Mouse (Mus musculus) limb, embryonic 15.5 days (tissue): ENCODE measurements around the gene Dph2. TPM values are rescaled to one million over a fixed set of nuclear protein-coding genes. Genes with fewer than 3 reads are reported as not detected.

Experiments used
- ATAC-seq: fragments of 200-750 bp; cut with Nextera tagmentation; 2 replicates; pipeline ENCODE4 v1.8.0; 2017; ENCODE audit warnings: low read depth, moderate TSS enrichment; ENCODE audit not compliant: insufficient number of reproducible peaks, low FRiP score, low TSS enrichment
- H3K27ac ChIP-seq: fragments of 300-500 bp; sonication (generic); 2 replicates; pipeline ENCODE4 v1.5.1; 2015; ENCODE audit warnings: moderate library complexity, mild to moderate bottlenecking, inconsistent platforms
- H3K27me3 ChIP-seq: fragments of 300-500 bp; sonication (generic); 2 replicates; pipeline ENCODE4 v1.6.1; 2015; ENCODE audit warnings: inconsistent platforms
- H3K36me3 ChIP-seq: fragments of 300-500 bp; sonication (generic); 2 replicates; pipeline ENCODE4 v1.6.1; 2015; ENCODE audit warnings: inconsistent platforms
- H3K4me1 ChIP-seq: fragments of 300-500 bp; sonication (generic); 2 replicates; pipeline ENCODE4 v1.6.1; 2015; ENCODE audit warnings: inconsistent platforms
- H3K4me2 ChIP-seq: fragments of 300-500 bp; sonication (generic); 2 replicates; pipeline ENCODE4 v1.6.1; 2015; ENCODE audit warnings: mild to moderate bottlenecking, inconsistent platforms
- H3K4me3 ChIP-seq: fragments of 300-500 bp; sonication (generic); 2 replicates; pipeline ENCODE4 v1.5.1; 2015; ENCODE audit warnings: mild to moderate bottlenecking, inconsistent platforms
- H3K9ac ChIP-seq: fragments of 300-500 bp; sonication (generic); 2 replicates; pipeline ENCODE4 v1.6.1; 2015; ENCODE audit warnings: inconsistent platforms
- H3K9me3 ChIP-seq: fragments of 300-500 bp; sonication (generic); 2 replicates; pipeline ENCODE4 v1.6.1; 2016; ENCODE audit warnings: inconsistent platforms
- WGBS: fragments of 180-500 bp; shearing (Covaris S2); methylation state at CpG from one replicate; pipeline ENCODE4 v1.1.7; 2015; 5-methylcytosine and 5-hydroxymethylcytosine counted together
- polyA plus RNA-seq: library from polyadenylated mRNA; unstranded; fragments of >200 nt; fragmentation: Nextera tagmentation; extraction: Ambion mirVana; gene quantifications from 2 replicates; pipeline ENCODE4 v1.2.1, GENCODE M21; 2015

The Dph2 gene
- polyA plus RNA-seq, 1 experiment from 2014 or later, result 16.2 TPM

DNA sequence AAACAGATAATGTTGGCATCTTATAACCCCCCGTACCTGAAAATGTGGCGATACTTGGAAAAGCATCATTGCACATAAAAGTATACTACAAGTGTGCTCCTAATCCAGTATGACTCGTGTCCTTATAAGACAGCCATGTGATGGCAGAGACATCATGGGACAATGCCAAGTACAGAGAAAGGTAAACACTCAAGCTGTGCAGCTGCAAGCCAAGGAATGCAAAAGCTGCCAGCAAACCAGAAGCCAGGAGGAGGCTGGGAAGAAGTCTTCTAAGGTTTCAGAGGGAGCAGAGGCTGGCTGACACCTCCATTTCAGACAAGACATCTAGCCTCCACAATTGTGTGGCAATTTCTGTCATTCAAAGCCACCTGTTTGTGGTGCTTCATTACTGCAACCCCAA, 14.4 kb upstream of the Dph2 start:
- H3K4me2 ChIP-seq, result no peak overlapping the region
- H3K36me3 ChIP-seq, result peaks cover 60% of the 10 kb centered on the region
- no peak overlapping the region for H3K4me3 ChIP-seq
- H3K27me3 ChIP-seq, result no peaks in the 10 kb centered on the region
- H3K27ac ChIP-seq, result no peak overlapping the region
- ATAC-seq, result no peak
- no peaks in the 10 kb centered on the region for H3K9me3 ChIP-seq
- 88% methylated on average over 3 of the region's 3 CpGs for WGBS
- no peak overlapping the region for H3K9ac ChIP-seq
- H3K4me1 ChIP-seq, result peaks cover 5% of the 10 kb centered on the region; the same call in 1 of the 2 replicates

- WGBS, result 86% methylated on average over 8 of the region's 8 CpGs
- H3K9ac ChIP-seq, result no peak overlapping the region
- H3K4me3 ChIP-seq, result no peak overlapping the region
- ATAC-seq, result no peak
- H3K27ac ChIP-seq, result no peak overlapping the region
- H3K4me1 ChIP-seq, result peaks cover 5% of the 10 kb centered on the region; the same call in 1 of the 2 replicates
- no peak overlapping the region for H3K4me2 ChIP-seq
- H3K36me3 ChIP-seq, result peaks cover 70% of the 10 kb centered on the region
- H3K27me3 ChIP-seq, result no peaks in the 10 kb centered on the region
- H3K9me3 ChIP-seq, result no peaks in the 10 kb centered on the region
Measured at GRCm38 (mm10) chr4:117904761-117905160, 12.9 kb upstream of the Dph2 start.

- no peaks in the 10 kb centered on the region for H3K27me3 ChIP-seq
- ATAC-seq, result no peak
- no peak overlapping the region for H3K4me3 ChIP-seq
- no peaks in the 10 kb centered on the region for H3K9me3 ChIP-seq
- H3K9ac ChIP-seq, result no peak overlapping the region
- no peak overlapping the region for H3K27ac ChIP-seq
- H3K4me2 ChIP-seq, result no peak overlapping the region
- peaks cover 76% of the 10 kb centered on the region for H3K36me3 ChIP-seq
- WGBS, result 93% methylated on average over 10 of the region's 10 CpGs
- H3K4me1 ChIP-seq, result peaks cover 2% of the 10 kb centered on the region; the same call in 1 of the 2 replicates
Measured at GRCm38 (mm10) chr4:117904094-117904493, 12.3 kb upstream of the Dph2 start.

GRCm38 (mm10) chr4:117898111-117898510, 6.3 kb upstream of the Dph2 start:
- Histone ChIP-seq H3K9ac (no peak overlapping the region), H3K4me3 (no peak overlapping the region), H3K27ac (no peak overlapping the region), H3K36me3 (peaks cover 93% of the 10 kb centered on the region), H3K4me2 (no peak overlapping the region), H3K27me3 (no peaks in the 10 kb centered on the region), H3K4me1 (no peaks in the 10 kb centered on the region), H3K9me3 (no peaks in the 10 kb centered on the region)
- ATAC-seq, result no peak
- WGBS, result 78% methylated on average over 3 of the region's 3 CpGs

GRCm38 (mm10) chr4:117896031-117896430, 4.2 kb upstream of the Dph2 start:
- H3K9me3 ChIP-seq, result no peaks in the 10 kb centered on the region
- no peak overlapping the region for H3K4me3 ChIP-seq
- H3K9ac ChIP-seq, result no peak overlapping the region
- H3K36me3 ChIP-seq, result peaks cover 72% of the 10 kb centered on the region
- peaks cover 9% of the 10 kb centered on the region for H3K4me1 ChIP-seq
- ATAC-seq, result no peak
- H3K4me2 ChIP-seq, result no peak overlapping the region
- WGBS, result 92% methylated on average over 6 of the region's 6 CpGs
- no peak overlapping the region for H3K27ac ChIP-seq
- H3K27me3 ChIP-seq, result no peaks in the 10 kb centered on the region

DNA sequence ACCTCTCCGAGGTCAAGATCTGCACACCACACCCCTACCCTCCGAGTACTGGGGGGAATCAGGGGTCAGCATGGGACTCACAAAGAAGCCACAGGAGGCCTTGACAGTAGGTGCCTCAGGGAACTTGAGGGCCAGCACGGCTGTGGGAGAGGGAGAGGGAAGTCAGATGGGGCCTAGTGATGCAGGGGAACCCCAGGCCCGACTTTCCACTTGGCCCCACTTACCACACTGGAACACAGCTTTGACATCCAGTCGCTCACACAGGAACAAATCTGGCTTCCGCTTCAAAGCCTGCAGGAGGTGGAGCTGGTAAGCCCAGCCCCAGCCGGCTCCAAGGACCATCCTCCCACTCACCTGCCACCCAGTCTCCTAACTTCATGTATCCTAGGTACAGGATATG, 3.5 kb upstream of the Dph2 start:
- Histone ChIP-seq H3K4me3 (no peak overlapping the region), H3K4me2 (no peak overlapping the region), H3K36me3 (peaks cover 65% of the 10 kb centered on the region), H3K4me1 (peaks cover 14% of the 10 kb centered on the region), H3K27me3 (no peaks in the 10 kb centered on the region), H3K9me3 (no peaks in the 10 kb centered on the region), H3K27ac (no peak overlapping the region), H3K9ac (no peak overlapping the region)
- ATAC-seq, result no peak
- WGBS, result 79% methylated on average over 7 of the region's 7 CpGs

- no peaks in the 10 kb centered on the region for H3K9me3 ChIP-seq
- peaks cover 59% of the 10 kb centered on the region for H3K36me3 ChIP-seq
- H3K27ac ChIP-seq, result no peak overlapping the region
- no peak for ATAC-seq
- H3K4me3 ChIP-seq, result no peak overlapping the region
- H3K4me2 ChIP-seq, result no peak overlapping the region
- H3K27me3 ChIP-seq, result no peaks in the 10 kb centered on the region
- H3K4me1 ChIP-seq, result peaks cover 14% of the 10 kb centered on the region
- no peak overlapping the region for H3K9ac ChIP-seq
- 88% methylated on average over 8 of the region's 8 CpGs for WGBS
Measured at GRCm38 (mm10) chr4:117894601-117895000, 2.8 kb upstream of the Dph2 start.

DNA sequence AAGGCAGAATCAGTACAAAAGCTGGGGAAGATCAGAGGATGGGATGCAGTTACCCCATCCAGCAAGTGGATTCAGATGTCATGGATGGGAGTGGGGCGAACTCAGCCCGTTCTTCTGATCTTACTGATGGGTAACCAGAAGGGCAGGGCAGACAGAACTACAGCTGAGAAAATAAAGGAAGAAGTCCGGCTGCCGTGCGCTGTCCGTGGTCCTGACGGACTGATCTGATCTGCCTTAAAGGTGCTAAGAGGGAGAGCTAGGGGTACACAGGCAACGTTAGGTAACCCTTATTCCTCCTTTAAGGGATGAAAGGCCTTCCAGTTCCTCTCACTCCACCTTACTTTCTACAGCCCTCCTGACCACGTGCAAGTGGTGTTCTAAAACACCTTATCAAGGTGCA, 1.5 kb upstream of the Dph2 start:
- Histone ChIP-seq H3K27ac (no peak overlapping the region), H3K36me3 (peaks cover 54% of the 10 kb centered on the region), H3K4me2 (no peak overlapping the region), H3K9ac (no peak overlapping the region), H3K4me3 (no peak overlapping the region), H3K27me3 (no peaks in the 10 kb centered on the region), H3K4me1 (peaks cover 14% of the 10 kb centered on the region), H3K9me3 (no peaks in the 10 kb centered on the region)
- 15% methylated on average over 9 of the region's 9 CpGs for WGBS
- ATAC-seq, result no peak

- WGBS, result 89% methylated on average over 8 of the region's 8 CpGs
- Histone ChIP-seq H3K9ac (no peak overlapping the region), H3K9me3 (no peaks in the 10 kb centered on the region), H3K4me1 (peaks cover 29% of the 10 kb centered on the region), H3K27me3 (no peaks in the 10 kb centered on the region), H3K27ac (no peak overlapping the region), H3K36me3 (peaks cover 29% of the 10 kb centered on the region), H3K4me2 (peak overlapping the region; percentile 91), H3K4me3 (peak overlapping the region; percentile 81; the same call in 1 of the 2 replicates)
- no peak for ATAC-seq
Measured at GRCm38 (mm10) chr4:117890750-117891149, 1.1 kb downstream of the Dph2 start.

- no peak overlapping the region for H3K4me2 ChIP-seq
- peaks cover 29% of the 10 kb centered on the region for H3K36me3 ChIP-seq
- peaks cover 29% of the 10 kb centered on the region for H3K4me1 ChIP-seq
- H3K4me3 ChIP-seq, result no peak overlapping the region
- ATAC-seq, result no peak
- no peaks in the 10 kb centered on the region for H3K9me3 ChIP-seq
- 93% methylated on average over 14 of the region's 14 CpGs for WGBS
- no peaks in the 10 kb centered on the region for H3K27me3 ChIP-seq
- H3K9ac ChIP-seq, result no peak overlapping the region
- no peak overlapping the region for H3K27ac ChIP-seq
Measured at GRCm38 (mm10) chr4:117890031-117890430, 1.8 kb downstream of the Dph2 start.

DNA sequence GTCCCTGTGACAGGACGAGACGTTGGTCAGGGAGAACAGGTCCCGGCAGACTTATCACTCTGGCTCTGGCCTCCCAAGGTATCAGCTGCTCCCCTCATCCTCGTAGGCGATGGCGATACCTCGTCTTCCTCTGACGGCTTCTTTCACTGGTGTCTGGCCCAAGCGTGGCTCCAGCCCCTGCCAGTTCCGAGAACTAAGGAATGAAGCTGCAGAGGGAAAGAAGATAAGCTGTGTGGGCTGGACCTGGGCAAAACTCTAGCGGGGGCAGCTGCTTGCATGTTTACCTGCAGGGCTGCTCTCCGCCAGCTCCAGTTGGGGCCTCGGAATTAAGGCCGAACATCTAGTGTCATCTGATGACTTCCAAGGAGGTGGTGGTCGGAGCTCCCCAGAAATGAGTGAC, 2.4 kb downstream of the Dph2 start:
- Histone ChIP-seq H3K4me1 (peaks cover 30% of the 10 kb centered on the region), H3K9ac (no peak overlapping the region), H3K4me2 (no peak overlapping the region), H3K4me3 (no peak overlapping the region), H3K36me3 (peaks cover 29% of the 10 kb centered on the region), H3K27me3 (no peaks in the 10 kb centered on the region), H3K9me3 (no peaks in the 10 kb centered on the region), H3K27ac (no peak overlapping the region)
- WGBS, result 91% methylated on average over 15 of the region's 15 CpGs
- no peak for ATAC-seq

GRCm38 (mm10) chr4:117887920-117888319, 3.9 kb downstream of the Dph2 start:
- H3K4me3 ChIP-seq, result no peak overlapping the region; the same call in 1 of the 2 replicates
- H3K9ac ChIP-seq, result no peak overlapping the region
- H3K36me3 ChIP-seq, result peaks cover 26% of the 10 kb centered on the region

DNA sequence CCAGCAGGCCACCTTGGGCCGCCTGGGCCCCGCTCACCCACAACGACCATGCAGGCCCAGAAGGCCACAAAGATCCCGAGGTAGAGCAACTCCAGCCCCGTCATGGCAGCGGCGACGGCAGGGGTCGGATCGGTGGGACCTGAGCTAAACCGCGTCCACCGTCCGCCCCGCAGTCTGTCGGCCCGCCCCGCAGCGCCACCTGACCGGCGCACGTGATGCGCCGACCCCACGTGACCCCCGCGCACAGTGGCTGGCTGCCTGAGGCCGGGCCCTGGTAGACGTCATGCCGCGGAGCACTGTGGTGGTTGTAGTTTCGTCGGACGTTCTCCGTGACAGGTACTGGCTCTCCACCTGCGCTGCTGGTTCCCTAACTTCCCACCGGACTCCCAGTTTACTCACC, 4.7 kb downstream of the Dph2 start, which contains the start of gene Atp6v0b:
Gene Atp6v0b (minus strand): TSS at position 201 of the 400 bp plus-strand sequence.
- Histone ChIP-seq H3K36me3 (peaks cover 26% of the 10 kb centered on the region), H3K9ac (peak within 1 kb of the TSS; percentile 86), H3K9me3 (no peaks in the 10 kb centered on the region), H3K27me3 (no peaks in the 10 kb centered on the region), H3K4me1 (peaks cover 47% of the 10 kb centered on the region), H3K4me3 (peak within 1 kb of the TSS; percentile 94), H3K27ac (peak within 1 kb of the TSS; percentile 71), H3K4me2 (peak within 1 kb of the TSS; percentile 94)
- peak; percentile 82 for ATAC-seq
- WGBS, result under 1% methylated on average over 37 of the region's 37 CpGs

More at GRCm38 (mm10) chr4:117887920-117888319, 3.9 kb downstream of the Dph2 start:
- Histone ChIP-seq H3K9me3 (no peaks in the 10 kb centered on the region), H3K27ac (no peak overlapping the region), H3K27me3 (no peaks in the 10 kb centered on the region), H3K4me1 (peaks cover 41% of the 10 kb centered on the region), H3K4me2 (no peak overlapping the region)
- ATAC-seq, result no peak
- WGBS, result 75% methylated on average over 2 of the region's 2 CpGs
